Mouse (Mus musculus): ENCODE data around the gene Tmem143.

Gene Tmem143

DNA sequence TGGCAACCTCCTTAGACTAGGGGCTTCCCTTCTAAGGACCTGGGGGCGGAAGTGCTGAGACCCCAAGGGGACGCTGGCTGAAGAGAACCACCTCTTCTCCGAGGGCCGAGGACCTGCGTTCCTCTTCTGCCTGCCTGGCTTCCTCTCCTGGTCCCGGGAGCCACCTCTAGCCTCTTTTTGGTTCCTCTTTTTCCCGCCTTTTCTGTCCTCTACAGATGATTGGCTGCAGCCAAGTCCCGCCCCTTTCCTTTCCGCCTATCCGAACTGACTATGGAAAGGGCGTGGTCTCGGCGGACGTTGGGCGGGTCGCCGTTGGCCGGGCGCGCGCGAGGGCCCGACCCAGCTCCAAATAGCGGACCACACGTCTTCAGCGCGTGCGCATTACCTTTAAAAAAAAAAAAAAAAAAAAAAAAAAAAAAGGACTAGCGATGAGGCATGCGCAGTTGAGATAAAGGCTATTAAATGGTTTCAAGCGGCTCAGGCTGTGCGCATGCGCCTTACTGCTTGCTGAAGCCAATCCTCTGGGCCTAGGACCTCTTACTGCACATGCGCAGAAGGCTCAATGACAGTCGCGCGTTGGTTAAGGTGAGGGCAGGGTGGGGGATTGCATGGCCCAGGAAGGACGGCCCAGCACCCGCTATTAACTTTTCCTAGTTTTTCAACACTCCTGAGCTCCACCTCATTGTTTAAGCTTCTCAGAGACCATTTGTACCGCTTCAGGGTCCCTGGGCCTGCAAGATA, at the start of gene Tmem143, which contains the start of gene Syngr4:
TSS of gene Tmem143 (plus strand) at position 425 of the 741 bp plus-strand sequence.
TSS of gene Syngr4 (minus strand) at position 198 of the 741 bp plus-strand sequence.
- DNase-seq (ENCODE audit: low read depth, low spot score): peak; percentile 99
- Histone ChIP-seq H3K27me3 (ENCODE audit: control insufficient read depth, insufficient read depth, low read length, poor library complexity, severe bottlenecking) (no peaks in the 10 kb centered on the region), H3K36me3 (ENCODE audit: control insufficient read depth, insufficient read depth, low read length, poor library complexity, severe bottlenecking) (no peaks in the 10 kb centered on the region)

DNA sequence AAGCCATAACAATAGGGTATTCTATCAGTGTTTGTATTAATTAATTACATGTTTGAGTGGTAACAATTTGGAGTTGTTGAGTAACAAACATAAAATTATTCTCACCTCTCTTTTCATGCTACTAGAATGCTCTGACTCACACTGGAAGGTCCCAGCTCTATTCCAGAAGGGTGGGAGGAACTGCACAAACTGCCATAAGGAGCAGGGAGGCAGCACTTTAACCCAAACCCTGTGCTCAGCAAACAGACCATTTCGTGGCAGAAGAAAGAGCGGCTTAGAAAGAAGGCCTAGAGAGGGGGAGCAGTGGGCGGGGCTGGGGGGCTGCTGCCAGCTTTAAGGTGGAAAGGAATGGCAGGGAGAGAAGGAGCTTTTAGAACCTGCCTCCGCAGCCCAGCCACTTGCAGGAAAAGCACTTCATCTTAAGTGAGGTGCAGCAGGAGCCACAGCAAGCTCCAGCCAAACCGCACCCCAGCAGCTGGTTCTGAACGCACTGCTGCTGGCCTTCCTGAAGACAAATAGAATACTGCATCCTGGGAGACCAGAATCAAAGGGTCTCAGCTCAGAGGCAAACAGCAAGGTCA, 48.2 kb upstream of the Tmem143 start:
- DNase-seq (ENCODE audit: low read depth, low spot score): no peak
- H3K36me3 ChIP-seq (ENCODE audit: control insufficient read depth, insufficient read depth, low read length, poor library complexity, severe bottlenecking): no peaks in the 10 kb centered on the region
- H3K27me3 ChIP-seq (ENCODE audit: control insufficient read depth, insufficient read depth, low read length, poor library complexity, severe bottlenecking): no peaks in the 10 kb centered on the region

DNA sequence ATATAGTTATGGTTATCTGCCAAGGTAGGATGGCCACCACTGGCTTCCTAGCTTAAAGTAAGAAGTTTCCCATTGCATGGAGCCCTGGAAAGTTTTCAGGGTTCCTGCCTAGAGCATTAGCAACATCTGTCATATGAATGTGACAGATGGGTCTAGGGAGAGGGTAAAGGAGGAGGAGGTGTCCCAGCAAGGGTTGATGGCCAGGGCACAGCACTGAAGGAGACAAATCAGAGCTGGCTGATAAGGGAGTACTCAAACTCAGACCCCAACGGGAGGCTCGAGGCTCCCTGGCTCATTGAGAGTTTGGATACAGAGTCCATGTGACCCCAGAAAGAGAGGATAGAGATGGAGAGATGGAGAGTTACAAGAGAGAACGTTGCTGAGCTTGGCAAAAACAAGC, 46.1 kb upstream of the Tmem143 start:
- Histone ChIP-seq H3K36me3 (ENCODE audit: control insufficient read depth, insufficient read depth, low read length, poor library complexity, severe bottlenecking) (no peaks in the 10 kb centered on the region), H3K27me3 (ENCODE audit: control insufficient read depth, insufficient read depth, low read length, poor library complexity, severe bottlenecking) (no peaks in the 10 kb centered on the region)
- no peak for DNase-seq (ENCODE audit: low read depth, low spot score)

DNA sequence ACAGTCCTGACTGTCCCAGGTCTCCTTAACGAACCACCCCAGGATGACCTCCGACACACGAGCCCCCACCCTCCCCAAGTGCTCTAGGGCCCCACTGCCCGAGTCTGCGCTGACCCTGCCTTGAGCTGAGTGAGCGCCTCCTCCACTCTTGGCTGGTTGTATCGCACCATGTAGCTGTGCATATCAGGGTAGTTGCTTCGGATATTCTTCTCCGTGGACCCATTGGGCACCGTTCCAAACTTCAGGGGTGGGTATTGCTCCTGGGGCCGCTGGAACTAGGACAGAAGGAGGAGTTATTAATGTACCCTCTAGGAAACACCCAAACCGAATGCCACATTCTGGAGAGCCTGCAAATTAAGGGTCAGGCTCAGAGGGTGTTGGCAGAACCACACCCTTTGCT, 43.7 kb upstream of the Tmem143 start:
- Histone ChIP-seq H3K36me3 (ENCODE audit: control insufficient read depth, insufficient read depth, low read length, poor library complexity, severe bottlenecking) (no peaks in the 10 kb centered on the region), H3K27me3 (ENCODE audit: control insufficient read depth, insufficient read depth, low read length, poor library complexity, severe bottlenecking) (no peaks in the 10 kb centered on the region)
- no peak for DNase-seq (ENCODE audit: low read depth, low spot score)

GRCm38 (mm10) chr7:45856950-45857901, 39.5 kb upstream of the Tmem143 start:
- Histone ChIP-seq H3K36me3 (ENCODE audit: control insufficient read depth, insufficient read depth, low read length, poor library complexity, severe bottlenecking) (no peaks in the 10 kb centered on the region), H3K27me3 (ENCODE audit: control insufficient read depth, insufficient read depth, low read length, poor library complexity, severe bottlenecking) (no peaks in the 10 kb centered on the region)
- DNase-seq (ENCODE audit: low read depth, low spot score): no peak

DNA sequence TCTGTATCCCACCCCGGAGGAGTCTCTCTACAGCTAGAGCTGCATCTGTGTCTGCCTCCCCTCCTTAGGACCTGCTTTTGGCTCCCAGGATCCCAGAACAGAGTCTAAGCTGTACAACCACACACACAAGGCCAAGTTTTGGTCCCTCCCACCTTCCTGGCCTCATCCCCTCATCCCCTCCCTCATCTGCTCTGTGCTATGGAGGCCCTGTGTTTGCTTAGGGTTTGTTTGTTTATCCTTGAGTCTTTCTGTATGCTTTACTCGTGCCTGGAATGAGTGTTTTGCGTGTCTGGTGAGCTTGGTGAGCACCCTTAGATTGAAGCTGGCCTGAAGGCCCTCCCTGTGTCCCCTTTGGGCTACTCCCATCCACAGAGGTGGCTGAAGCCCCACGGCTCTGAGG, 37.7 kb upstream of the Tmem143 start:
- no peaks in the 10 kb centered on the region for H3K36me3 ChIP-seq (ENCODE audit: control insufficient read depth, insufficient read depth, low read length, poor library complexity, severe bottlenecking)
- no peak for DNase-seq (ENCODE audit: low read depth, low spot score)
- H3K27me3 ChIP-seq (ENCODE audit: control insufficient read depth, insufficient read depth, low read length, poor library complexity, severe bottlenecking): no peaks in the 10 kb centered on the region

- Histone ChIP-seq H3K36me3 (ENCODE audit: control insufficient read depth, insufficient read depth, low read length, poor library complexity, severe bottlenecking) (no peaks in the 10 kb centered on the region), H3K27me3 (ENCODE audit: control insufficient read depth, insufficient read depth, low read length, poor library complexity, severe bottlenecking) (no peaks in the 10 kb centered on the region)
- no peak for DNase-seq (ENCODE audit: low read depth, low spot score)
These were observed 33.9 kb upstream of the Tmem143 start for GRCm38 (mm10) chr7:45862804-45863203.

GRCm38 (mm10) chr7:45864435-45864834, 32.3 kb upstream of the Tmem143 start:
- no peak for DNase-seq (ENCODE audit: low read depth, low spot score)
- Histone ChIP-seq H3K27me3 (ENCODE audit: control insufficient read depth, insufficient read depth, low read length, poor library complexity, severe bottlenecking) (no peaks in the 10 kb centered on the region), H3K36me3 (ENCODE audit: control insufficient read depth, insufficient read depth, low read length, poor library complexity, severe bottlenecking) (no peaks in the 10 kb centered on the region)

DNA sequence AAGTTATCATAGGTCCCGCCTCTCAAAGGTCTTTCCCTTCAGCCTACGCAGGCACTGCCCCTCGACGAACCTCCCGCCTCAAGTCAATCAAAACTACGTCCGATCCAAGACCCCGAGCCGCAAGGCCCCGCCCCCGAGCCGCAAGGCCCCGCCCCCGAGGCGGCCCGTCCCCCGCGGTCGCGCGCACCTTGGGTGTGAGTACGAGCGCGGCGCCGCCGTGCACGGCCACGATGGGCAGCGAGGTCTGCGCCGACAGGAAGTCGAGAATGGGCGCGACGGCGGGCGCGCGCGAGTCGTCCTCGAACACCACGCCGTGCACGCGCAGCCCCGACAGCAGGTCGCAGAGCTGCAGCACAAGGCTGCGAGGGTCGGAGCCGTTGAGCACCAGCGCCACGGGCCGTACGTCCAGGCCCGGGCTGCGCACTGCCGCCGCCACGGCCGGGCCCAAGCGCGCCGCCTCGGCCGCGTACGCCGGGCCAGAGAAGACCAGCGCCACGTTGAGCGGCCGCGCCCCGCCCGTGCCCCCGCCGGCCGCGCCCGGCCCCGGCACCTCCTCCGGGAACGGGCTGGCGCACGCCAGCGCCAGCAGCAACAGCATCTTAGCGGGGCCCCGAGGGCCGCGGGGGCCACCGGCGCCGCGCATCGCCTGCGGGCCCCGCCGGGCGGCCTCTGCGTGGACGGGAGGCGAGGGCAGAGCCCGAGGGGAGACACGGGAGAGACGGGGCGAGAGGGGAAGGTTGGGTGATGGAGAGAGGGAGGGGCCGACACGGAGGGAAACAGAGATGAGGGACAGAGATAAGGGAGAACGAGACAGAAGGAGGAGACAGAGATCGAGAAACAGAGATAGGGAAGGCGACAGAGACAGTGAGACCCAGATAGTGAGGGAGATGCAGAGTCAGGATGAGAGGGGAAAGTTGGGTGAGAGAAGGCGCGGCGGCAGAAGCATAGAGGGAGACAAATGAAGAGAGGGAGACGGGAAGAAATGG, 30.5 kb upstream of the Tmem143 start:
- Histone ChIP-seq H3K36me3 (ENCODE audit: control insufficient read depth, insufficient read depth, low read length, poor library complexity, severe bottlenecking) (no peaks in the 10 kb centered on the region), H3K27me3 (ENCODE audit: control insufficient read depth, insufficient read depth, low read length, poor library complexity, severe bottlenecking) (no peaks in the 10 kb centered on the region)
- peak; percentile 93 for DNase-seq (ENCODE audit: low read depth, low spot score)

DNA sequence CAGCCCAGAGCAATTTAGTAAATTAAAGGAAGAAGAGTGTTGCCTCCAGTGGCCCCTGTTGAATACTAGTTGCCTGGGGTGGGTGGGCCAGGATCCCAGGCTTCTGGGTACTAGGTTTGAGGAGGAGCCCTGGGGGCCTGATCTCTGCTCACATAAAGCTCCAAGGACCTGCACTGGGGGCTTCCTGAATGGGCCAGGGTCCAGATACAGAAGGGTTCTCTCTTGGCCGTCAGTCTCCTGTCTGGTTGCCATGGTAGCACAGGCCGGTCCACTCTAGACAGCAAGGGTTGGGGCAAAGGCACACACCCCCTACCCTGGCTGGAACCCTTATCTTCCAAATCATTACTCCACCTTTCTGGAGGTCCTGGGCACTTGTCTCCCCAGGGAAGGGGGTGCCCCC, 28.9 kb upstream of the Tmem143 start:
- H3K27me3 ChIP-seq (ENCODE audit: control insufficient read depth, insufficient read depth, low read length, poor library complexity, severe bottlenecking): no peaks in the 10 kb centered on the region

GRCm38 (mm10) chr7:45869107-45869670, 27.6 kb upstream of the Tmem143 start:
- H3K27me3 ChIP-seq (ENCODE audit: control insufficient read depth, insufficient read depth, low read length, poor library complexity, severe bottlenecking): no peaks in the 10 kb centered on the region
- no peak for DNase-seq (ENCODE audit: low read depth, low spot score)
- H3K36me3 ChIP-seq (ENCODE audit: control insufficient read depth, insufficient read depth, low read length, poor library complexity, severe bottlenecking): no peaks in the 10 kb centered on the region

More for the DNA sequence above, 28.9 kb upstream of the Tmem143 start:
- no peak for DNase-seq (ENCODE audit: low read depth, low spot score)
- no peaks in the 10 kb centered on the region for H3K36me3 ChIP-seq (ENCODE audit: control insufficient read depth, insufficient read depth, low read length, poor library complexity, severe bottlenecking)

DNA sequence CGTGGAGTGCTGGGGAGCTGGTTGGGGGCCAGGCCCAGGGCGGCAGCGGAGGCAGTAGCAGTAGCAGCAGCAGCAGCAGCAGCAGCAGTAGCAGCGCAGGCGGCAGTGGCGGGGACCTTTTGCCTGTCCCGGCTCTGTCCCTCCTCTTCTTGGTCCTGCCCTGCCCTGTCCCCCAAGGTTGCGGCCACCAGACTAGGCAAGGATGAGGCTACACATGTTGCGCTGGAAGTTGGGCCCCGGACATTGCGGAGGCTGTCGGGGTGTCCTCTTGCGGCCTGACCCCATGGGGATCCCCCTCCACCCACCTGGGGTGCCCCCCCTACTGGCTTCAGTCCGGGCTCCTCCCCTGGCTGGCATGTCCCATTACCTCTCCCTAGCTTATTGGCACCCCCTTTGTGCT, 27.0 kb upstream of the Tmem143 start:
- peak; percentile 34 for DNase-seq (ENCODE audit: low read depth, low spot score)
- Histone ChIP-seq H3K27me3 (ENCODE audit: control insufficient read depth, insufficient read depth, low read length, poor library complexity, severe bottlenecking) (no peaks in the 10 kb centered on the region), H3K36me3 (ENCODE audit: control insufficient read depth, insufficient read depth, low read length, poor library complexity, severe bottlenecking) (no peaks in the 10 kb centered on the region)

DNA sequence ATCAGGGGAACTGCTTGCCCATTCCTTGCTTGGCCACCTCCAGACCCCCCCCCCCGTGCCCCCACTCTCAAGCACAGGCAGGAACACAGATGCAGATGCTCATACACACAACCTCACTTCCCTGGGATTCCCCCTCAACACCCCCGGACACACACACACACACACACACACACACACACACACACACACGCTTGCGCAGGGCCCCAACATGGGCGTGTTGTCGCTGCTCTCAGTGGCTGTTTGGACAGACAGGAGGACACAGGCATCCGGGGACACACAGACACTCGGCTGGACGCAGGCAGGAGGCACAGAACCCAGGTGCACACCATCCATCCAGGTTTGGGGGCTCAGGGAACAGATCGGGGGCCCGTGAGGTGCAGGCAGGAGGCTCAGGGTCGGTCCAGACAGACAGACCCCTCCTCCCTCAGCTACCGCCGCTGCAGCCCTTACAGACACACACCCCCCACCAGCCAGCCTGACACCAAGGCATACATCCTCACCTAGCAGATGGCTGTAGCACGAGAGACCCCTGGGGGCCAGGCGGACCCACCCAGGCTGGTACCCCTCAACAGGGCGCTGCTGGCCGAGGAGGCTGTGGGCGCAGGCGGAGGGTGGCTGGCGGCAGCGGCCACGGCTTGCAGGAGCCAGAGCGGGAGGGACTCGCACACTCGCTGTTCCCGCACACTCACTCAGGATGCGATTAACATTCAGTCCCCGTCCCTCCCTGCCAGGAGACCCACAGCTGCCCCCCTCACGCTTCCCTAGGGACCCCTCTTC, 26.3 kb upstream of the Tmem143 start:
- Histone ChIP-seq H3K36me3 (ENCODE audit: control insufficient read depth, insufficient read depth, low read length, poor library complexity, severe bottlenecking) (0 out of 2 replicates have a peak, but pooled peaks cover 2% of the 10 kb centered on the region), H3K27me3 (ENCODE audit: control insufficient read depth, insufficient read depth, low read length, poor library complexity, severe bottlenecking) (no peaks in the 10 kb centered on the region)
- peak; percentile 32 for DNase-seq (ENCODE audit: low read depth, low spot score)

All from splenic B cell, adult 2 months (primary cell).